Mouse (Mus musculus) limb, embryonic 15.5 days (tissue): ENCODE data around the gene Fgf22. TPM values are rescaled to one million over a fixed set of nuclear protein-coding genes. Genes with fewer than 3 reads are reported as not detected.

Source experiments
- ATAC-seq: fragments of 200-750 bp; cut with Nextera tagmentation; 2 replicates; pipeline ENCODE4 v1.8.0; 2017; ENCODE audit warnings: low read depth, moderate TSS enrichment; ENCODE audit not compliant: insufficient number of reproducible peaks, low FRiP score, low TSS enrichment
- H3K27ac ChIP-seq: fragments of 300-500 bp; sonication (generic); 2 replicates; pipeline ENCODE4 v1.5.1; 2015; ENCODE audit warnings: moderate library complexity, mild to moderate bottlenecking, inconsistent platforms
- H3K27me3 ChIP-seq: fragments of 300-500 bp; sonication (generic); 2 replicates; pipeline ENCODE4 v1.6.1; 2015; ENCODE audit warnings: inconsistent platforms
- H3K36me3 ChIP-seq: fragments of 300-500 bp; sonication (generic); 2 replicates; pipeline ENCODE4 v1.6.1; 2015; ENCODE audit warnings: inconsistent platforms
- H3K4me1 ChIP-seq: fragments of 300-500 bp; sonication (generic); 2 replicates; pipeline ENCODE4 v1.6.1; 2015; ENCODE audit warnings: inconsistent platforms
- H3K4me2 ChIP-seq: fragments of 300-500 bp; sonication (generic); 2 replicates; pipeline ENCODE4 v1.6.1; 2015; ENCODE audit warnings: mild to moderate bottlenecking, inconsistent platforms
- H3K4me3 ChIP-seq: fragments of 300-500 bp; sonication (generic); 2 replicates; pipeline ENCODE4 v1.5.1; 2015; ENCODE audit warnings: mild to moderate bottlenecking, inconsistent platforms
- H3K9ac ChIP-seq: fragments of 300-500 bp; sonication (generic); 2 replicates; pipeline ENCODE4 v1.6.1; 2015; ENCODE audit warnings: inconsistent platforms
- H3K9me3 ChIP-seq: fragments of 300-500 bp; sonication (generic); 2 replicates; pipeline ENCODE4 v1.6.1; 2016; ENCODE audit warnings: inconsistent platforms
- WGBS: fragments of 180-500 bp; shearing (Covaris S2); methylation state at CpG from one replicate; pipeline ENCODE4 v1.1.7; 2015; 5-methylcytosine and 5-hydroxymethylcytosine counted together
- polyA plus RNA-seq: library from polyadenylated mRNA; unstranded; fragments of >200 nt; fragmentation: Nextera tagmentation; extraction: Ambion mirVana; gene quantifications from 2 replicates; pipeline ENCODE4 v1.2.1, GENCODE M21; 2015

The Fgf22 gene
- polyA plus RNA-seq, 1 experiment from 2014 or later: 0.95 TPM

- H3K27ac ChIP-seq: no peak overlapping the region
- H3K9me3 ChIP-seq: no peaks in the 10 kb centered on the region
- WGBS: 94% methylated on average over 12 of the region's 12 CpGs
- no peak overlapping the region for H3K4me3 ChIP-seq
- H3K9ac ChIP-seq: no peak overlapping the region
- no peak for ATAC-seq
- no peaks in the 10 kb centered on the region for H3K36me3 ChIP-seq
- H3K4me1 ChIP-seq: peaks cover 44% of the 10 kb centered on the region
- H3K27me3 ChIP-seq: no peaks in the 10 kb centered on the region
- no peak overlapping the region for H3K4me2 ChIP-seq
Observed at GRCm38 (mm10) chr10:79798289-79798928, 43.5 kb downstream of the Fgf22 start.

GRCm38 (mm10) chr10:79800508-79800907 lies 45.6 kb downstream of the Fgf22 start:
- Histone ChIP-seq H3K9me3 (no peaks in the 10 kb centered on the region), H3K4me3 (no peak overlapping the region), H3K27ac (no peak overlapping the region), H3K36me3 (no peaks in the 10 kb centered on the region), H3K9ac (no peak overlapping the region), H3K27me3 (no peaks in the 10 kb centered on the region), H3K4me2 (no peak overlapping the region), H3K4me1 (peaks cover 40% of the 10 kb centered on the region)
- no peak for ATAC-seq
- WGBS: 74% methylated on average over 11 of the region's 11 CpGs

GRCm38 (mm10) chr10:79801837-79802236 lies 47.0 kb downstream of the Fgf22 start:
- 54% methylated on average over 3 of the region's 3 CpGs for WGBS
- Histone ChIP-seq H3K9ac (no peak overlapping the region), H3K4me2 (no peak overlapping the region), H3K27me3 (no peaks in the 10 kb centered on the region), H3K4me3 (no peak overlapping the region), H3K9me3 (no peaks in the 10 kb centered on the region), H3K36me3 (no peaks in the 10 kb centered on the region), H3K27ac (no peak overlapping the region), H3K4me1 (peaks cover 38% of the 10 kb centered on the region)
- no peak for ATAC-seq

GRCm38 (mm10) chr10:79802331-79802971 lies 47.6 kb downstream of the Fgf22 start:
- 57% methylated on average over 11 of the region's 11 CpGs for WGBS
- H3K9ac ChIP-seq: no peak overlapping the region
- no peaks in the 10 kb centered on the region for H3K9me3 ChIP-seq
- H3K4me2 ChIP-seq: no peak overlapping the region
- no peaks in the 10 kb centered on the region for H3K27me3 ChIP-seq
- H3K4me1 ChIP-seq: peaks cover 39% of the 10 kb centered on the region
- ATAC-seq: no peak
- H3K4me3 ChIP-seq: no peak overlapping the region
- no peaks in the 10 kb centered on the region for H3K36me3 ChIP-seq
- no peak overlapping the region for H3K27ac ChIP-seq

- no peaks in the 10 kb centered on the region for H3K27me3 ChIP-seq
- H3K9ac ChIP-seq: no peak overlapping the region
- no peak overlapping the region for H3K27ac ChIP-seq
- peak overlapping the region; percentile 11; the same call in 1 of the 2 replicates for H3K4me3 ChIP-seq
- H3K36me3 ChIP-seq: peaks cover 3% of the 10 kb centered on the region
- no peaks in the 10 kb centered on the region for H3K9me3 ChIP-seq
- 9% methylated on average over 29 of the region's 29 CpGs for WGBS
- ATAC-seq: no peak
- H3K4me1 ChIP-seq: peaks cover 46% of the 10 kb centered on the region
- H3K4me2 ChIP-seq: peak overlapping the region; percentile 29; the same call in 1 of the 2 replicates
Observed at GRCm38 (mm10) chr10:79803716-79804323, 48.9 kb downstream of the Fgf22 start.

GRCm38 (mm10) chr10:79805636-79806035 lies 50.8 kb downstream of the Fgf22 start:
- 57% methylated on average over 11 of the region's 11 CpGs for WGBS
- ATAC-seq: no peak

GRCm38 (mm10) chr10:79806331-79806730 lies 51.5 kb downstream of the Fgf22 start:
- 90% methylated on average over 9 of the region's 9 CpGs for WGBS
- H3K9me3 ChIP-seq: no peaks in the 10 kb centered on the region
- H3K4me1 ChIP-seq: peaks cover 46% of the 10 kb centered on the region
- H3K27ac ChIP-seq: no peak overlapping the region
- no peaks in the 10 kb centered on the region for H3K27me3 ChIP-seq
- H3K36me3 ChIP-seq: peaks cover 23% of the 10 kb centered on the region
- no peak overlapping the region for H3K4me3 ChIP-seq
- no peak for ATAC-seq
- H3K9ac ChIP-seq: no peak overlapping the region
- H3K4me2 ChIP-seq: no peak overlapping the region

More at GRCm38 (mm10) chr10:79805636-79806035, 50.8 kb downstream of the Fgf22 start:
- H3K9ac ChIP-seq: no peak overlapping the region
- H3K36me3 ChIP-seq: peaks cover 16% of the 10 kb centered on the region
- no peak overlapping the region for H3K27ac ChIP-seq
- no peaks in the 10 kb centered on the region for H3K27me3 ChIP-seq
- H3K4me3 ChIP-seq: no peak overlapping the region
- peaks cover 46% of the 10 kb centered on the region for H3K4me1 ChIP-seq
- H3K4me2 ChIP-seq: no peak overlapping the region
- no peaks in the 10 kb centered on the region for H3K9me3 ChIP-seq

- no peaks in the 10 kb centered on the region for H3K9me3 ChIP-seq
- no peak; the same call in 1 of the 2 replicates for ATAC-seq
- no peak overlapping the region for H3K4me2 ChIP-seq
- 77% methylated on average over 10 of the region's 10 CpGs for WGBS
- no peak overlapping the region for H3K4me3 ChIP-seq
- H3K27ac ChIP-seq: no peak overlapping the region
- H3K36me3 ChIP-seq: peaks cover 28% of the 10 kb centered on the region
- H3K9ac ChIP-seq: no peak overlapping the region
- H3K27me3 ChIP-seq: no peaks in the 10 kb centered on the region
- H3K4me1 ChIP-seq: peaks cover 44% of the 10 kb centered on the region
Observed at GRCm38 (mm10) chr10:79806972-79807371, 52.1 kb downstream of the Fgf22 start.

- Histone ChIP-seq H3K9ac (no peak overlapping the region), H3K9me3 (no peaks in the 10 kb centered on the region), H3K4me1 (peaks cover 38% of the 10 kb centered on the region), H3K4me3 (no peak overlapping the region), H3K27ac (peak overlapping the region; percentile 18; the same call in 1 of the 2 replicates), H3K4me2 (no peak overlapping the region), H3K36me3 (peaks cover 28% of the 10 kb centered on the region), H3K27me3 (no peaks in the 10 kb centered on the region)
- WGBS: 42% methylated on average over 11 of the region's 11 CpGs
- ATAC-seq: no peak
Observed at GRCm38 (mm10) chr10:79807826-79808225, 53.0 kb downstream of the Fgf22 start.

Other genes starting within 250 kb of the Fgf22 start
- gene Plpp2, start 221.3 kb upstream of the Fgf22 start, polyA plus RNA-seq: 25.5 and 28.3 TPM in 2 replicates
- gene Mier2, start 199.9 kb upstream of the Fgf22 start, polyA plus RNA-seq: 65.5 and 66.4 TPM in 2 replicates
- not detected in 2 replicates for gene Theg, start 167.7 kb upstream of the Fgf22 start, polyA plus RNA-seq
- not detected in 2 replicates for gene C2cd4c, start 141.1 kb upstream of the Fgf22 start, polyA plus RNA-seq
- gene Shc2, start 117.2 kb upstream of the Fgf22 start, polyA plus RNA-seq: 7.8 and 10.1 TPM in 2 replicates
- 0.12 TPM in 1 of 2 replicates, not detected in the other for gene Odf3l2, start 109.3 kb upstream of the Fgf22 start, polyA plus RNA-seq
- gene Madcam1, start 90.5 kb upstream of the Fgf22 start, polyA plus RNA-seq: 5.4 and 5.8 TPM in 2 replicates
- gene Tpgs1, start 85.7 kb upstream of the Fgf22 start, polyA plus RNA-seq: 54.6 and 58.9 TPM in 2 replicates
- gene Cdc34, start 72.9 kb upstream of the Fgf22 start, polyA plus RNA-seq: 100 and 110 TPM in 2 replicates
- gene Gzmm, start 66.1 kb upstream of the Fgf22 start, polyA plus RNA-seq: 0.86 and 1.3 TPM in 2 replicates
- 910 and 960 TPM in 2 replicates for gene Bsg, start 50.6 kb upstream of the Fgf22 start, polyA plus RNA-seq
- 0.08 TPM in 1 of 2 replicates, not detected in the other for gene Hcn2, start 38.4 kb upstream of the Fgf22 start, polyA plus RNA-seq
- gene Polrmt, start 8.5 kb upstream of the Fgf22 start, polyA plus RNA-seq: 35.8 and 41.5 TPM in 2 replicates
- 93.2 and 104 TPM in 2 replicates for gene Rnf126, start 11.9 kb downstream of the Fgf22 start, polyA plus RNA-seq
- 21.2 and 22.2 TPM in 2 replicates for gene Fstl3, start 22.2 kb downstream of the Fgf22 start, polyA plus RNA-seq
- gene Prss57, start 35.9 kb downstream of the Fgf22 start, polyA plus RNA-seq: 0.10 and 0.12 TPM in 2 replicates
- 79.9 and 84.8 TPM in 2 replicates for gene Palm, start 38.5 kb downstream of the Fgf22 start, polyA plus RNA-seq
- 0.56 and 1.6 TPM in 2 replicates for gene Misp, start 65.9 kb downstream of the Fgf22 start, polyA plus RNA-seq
- gene Ptbp1, start 99.4 kb downstream of the Fgf22 start, polyA plus RNA-seq: 301 and 303 TPM in 2 replicates
- gene Prtn3, start 119.4 kb downstream of the Fgf22 start, polyA plus RNA-seq: 3.7 and 5.1 TPM in 2 replicates
- 53.0 and 60.1 TPM in 2 replicates for gene Plppr3, start 119.6 kb downstream of the Fgf22 start, polyA plus RNA-seq
- gene Elane, start 131.2 kb downstream of the Fgf22 start, polyA plus RNA-seq: 0.36 and 0.40 TPM in 2 replicates
- gene Cfd, start 135.8 kb downstream of the Fgf22 start, polyA plus RNA-seq: 0.27 TPM in 1 of 2 replicates, not detected in the other
- gene Med16, start 153.8 kb downstream of the Fgf22 start, polyA plus RNA-seq: 35.4 and 37.7 TPM in 2 replicates
- not detected in 2 replicates for gene Gm26602, start 155.8 kb downstream of the Fgf22 start, polyA plus RNA-seq
- 1.0 and 1.2 TPM in 2 replicates for gene Kiss1r, start 161.9 kb downstream of the Fgf22 start, polyA plus RNA-seq
- gene R3hdm4, start 166.1 kb downstream of the Fgf22 start, polyA plus RNA-seq: 159 and 161 TPM in 2 replicates
- gene Arid3a, start 172.0 kb downstream of the Fgf22 start, polyA plus RNA-seq: 5.7 and 7.4 TPM in 2 replicates
- gene Wdr18, start 205.1 kb downstream of the Fgf22 start, polyA plus RNA-seq: 81.7 and 83.6 TPM in 2 replicates
- 0.40 and 0.64 TPM in 2 replicates for gene Grin3b, start 215.6 kb downstream of the Fgf22 start, polyA plus RNA-seq
- gene Tmem259, start 229.3 kb downstream of the Fgf22 start, polyA plus RNA-seq: 19.3 and 20.1 TPM in 2 replicates
- 264 and 270 TPM in 2 replicates for gene Cnn2, start 233.5 kb downstream of the Fgf22 start, polyA plus RNA-seq
- 3.3 and 3.4 TPM in 2 replicates for gene Abca7, start 241.4 kb downstream of the Fgf22 start, polyA plus RNA-seq